Mouse (Mus musculus) kidney, adult 2 months (tissue): ENCODE data around the gene Vmn1r118.
"Not testable (repeated sequence)": the region's sequence is repeated elsewhere in the genome, so short reads cannot be mapped to it uniquely, and the experiment has no call there.

Source experiments
- CTCF ChIP-seq: fragments of 200-500 bp; conservative IDR thresholded peaks from 2 replicates; pipeline ENCODE4 v1.5.1; 2011; ENCODE audit warnings: low read depth, mild to moderate bottlenecking, control low read depth, low read length, moderate library complexity, mixed read lengths; ENCODE audit not compliant: insufficient read depth, insufficient read length
- POLR2A ChIP-seq: fragments of 200-500 bp; IDR thresholded peaks from one replicate; pipeline ENCODE4 v1.6.1; 2011; ENCODE audit warnings: low read depth, low read length, control low read depth

- not testable (repeated sequence) for TF ChIP-seq POLR2A, CTCF
Observed at GRCm38 (mm10) chr7:20884021-20884420, 28.1 kb downstream of the Vmn1r118 start, which contains the start of gene Vmn1r117.
